Mouse (Mus musculus) megakaryocyte, adult 5-6 weeks (primary cell): Measurements from ENCODE around the gene Zfyve9. TPM values are rescaled to one million over a fixed set of nuclear protein-coding genes. Genes with fewer than 3 reads are reported as not detected.

ENCODE experiments used
- ATAC-seq: 2 replicates; pipeline ENCODE4 v1.8.0; 2016; ENCODE audit warnings: mild to moderate bottlenecking, inconsistent platforms; ENCODE audit not compliant: poor library complexity, severe bottlenecking
- total RNA-seq, 2 experiments: library from RNA; stranded (forward) in 1 of 2; stranded (reverse) in 1 of 2; fragments of 153-499, 151-499 nt in 1 of 2; fragments of 221-1000, 200-1000 nt in 1 of 2; gene quantifications; 2 replicates each; pipeline versions ENCODE4 v1.2.3 to v1.2.4; 2015 to 2017

The Zfyve9 gene
- total RNA-seq (2015) (12.2 and 13.0 TPM in 2 replicates), total RNA-seq (2017) (13.7 and 15.7 TPM in 2 replicates)

- peak; percentile 95 for ATAC-seq
Observed at GRCm38 (mm10) chr4:108780057-108780863, at the start of gene Zfyve9. TSS of gene Zfyve9 (minus strand) at chr4:108780798.

- ATAC-seq: no peak
Observed at GRCm38 (mm10) chr4:108826643-108827042, 46.0 kb upstream of the Zfyve9 start.

- ATAC-seq: no peak
Observed at GRCm38 (mm10) chr4:108826096-108826495, 45.5 kb upstream of the Zfyve9 start.

- ATAC-seq: no peak
Observed at GRCm38 (mm10) chr4:108825677-108826076, 45.1 kb upstream of the Zfyve9 start.

GRCm38 (mm10) chr4:108811550-108811949 is 31.0 kb upstream of the Zfyve9 start:
- no peak for ATAC-seq

- no peak for ATAC-seq
Observed at GRCm38 (mm10) chr4:108811142-108811541, 30.5 kb upstream of the Zfyve9 start.

GRCm38 (mm10) chr4:108803535-108803934 is 22.9 kb upstream of the Zfyve9 start:
- ATAC-seq: no peak

- peak; percentile 82 for ATAC-seq
Observed at GRCm38 (mm10) chr4:108798083-108798830, 17.7 kb upstream of the Zfyve9 start.

- ATAC-seq: no peak
Observed at GRCm38 (mm10) chr4:108796701-108797100, 16.1 kb upstream of the Zfyve9 start.

GRCm38 (mm10) chr4:108793941-108794340 is 13.3 kb upstream of the Zfyve9 start:
- ATAC-seq: no peak

GRCm38 (mm10) chr4:108790507-108790906 is 9.9 kb upstream of the Zfyve9 start:
- peak; percentile 72 for ATAC-seq

GRCm38 (mm10) chr4:108789258-108789936 is 8.8 kb upstream of the Zfyve9 start:
- peak; percentile 86 for ATAC-seq

GRCm38 (mm10) chr4:108782421-108783085 is 2.0 kb upstream of the Zfyve9 start:
- no peak for ATAC-seq

GRCm38 (mm10) chr4:108781596-108781995 is 998 bp upstream of the Zfyve9 start:
- no peak for ATAC-seq

- no peak for ATAC-seq
Observed at GRCm38 (mm10) chr4:108780864-108781205, 237 bp upstream of the Zfyve9 start.

- 0 out of 2 replicates have a peak, but pooled peaks have one; percentile 8 for ATAC-seq
Observed at GRCm38 (mm10) chr4:108779763-108780056, 888 bp downstream of the Zfyve9 start.

- ATAC-seq: peak; percentile 59
Observed at GRCm38 (mm10) chr4:108768527-108768926, 12.1 kb downstream of the Zfyve9 start.

- no peak for ATAC-seq
Observed at GRCm38 (mm10) chr4:108759583-108759982, 21.0 kb downstream of the Zfyve9 start.

- ATAC-seq: no peak
Observed at GRCm38 (mm10) chr4:108746160-108746873, 34.3 kb downstream of the Zfyve9 start.

- ATAC-seq: no peak
Observed at GRCm38 (mm10) chr4:108731582-108731981, 49.0 kb downstream of the Zfyve9 start.
